Mouse (Mus musculus): ENCODE measurements around the gene Cfap44. TPM values are rescaled to one million over a fixed set of nuclear protein-coding genes. Genes with fewer than 3 reads are reported as not detected.

Cfap44 gene
- polyA plus RNA-seq, 1 experiment from 2014 or later: 4.2 TPM

DNA sequence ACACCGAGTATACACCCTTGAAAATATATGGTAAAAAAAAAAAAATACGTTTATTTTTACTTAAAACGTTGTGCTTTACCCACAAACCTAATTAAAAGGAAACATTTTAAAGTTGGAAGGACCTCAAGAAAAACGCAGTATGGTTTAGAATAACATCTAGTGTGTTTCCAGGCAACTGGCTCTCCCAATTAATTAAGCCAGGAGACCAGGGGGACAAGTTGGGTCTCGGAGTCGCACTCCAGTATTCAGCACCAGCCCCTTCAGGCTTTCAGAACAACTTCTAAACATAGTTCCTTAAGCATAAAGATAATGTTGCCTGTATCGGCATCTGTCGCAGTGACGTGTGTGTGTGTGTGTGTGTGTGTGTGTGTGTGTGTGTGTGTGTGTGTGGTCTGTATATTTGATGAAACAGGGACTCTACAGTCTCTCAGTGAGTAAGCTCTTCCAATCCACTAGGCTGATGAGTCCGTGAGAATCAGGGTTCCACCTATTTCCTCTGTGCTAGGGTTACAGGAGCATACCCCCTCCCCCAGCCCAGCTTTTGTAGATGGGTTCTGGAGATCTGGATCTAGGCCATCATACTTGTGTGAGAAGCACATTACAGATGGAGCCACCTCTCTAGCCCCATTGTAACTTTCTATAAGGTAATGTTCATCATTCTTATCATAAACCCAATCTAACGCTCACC lies 132.8 kb downstream of the Cfap44 start:
- Histone ChIP-seq H3K27ac (peak overlapping the region; percentile 65), H3K4me2 (replicated peaks) (peak overlapping the region; percentile 19), H3K4me1 (replicated peaks) (peaks cover 74% of the 10 kb centered on the region), H3K9ac (replicated peaks) (no peak overlapping the region), H3K4me3 (replicated peaks) (no peak overlapping the region), H3K27me3 (no peaks in the 10 kb centered on the region), H3K9me3 (no peaks in the 10 kb centered on the region), H3K36me3 (peaks cover 3% of the 10 kb centered on the region; the same call in 1 of the 2 replicates)
- ATAC-seq: no peak
- 43% methylated on average over 11 of the region's 11 CpGs for WGBS

DNA sequence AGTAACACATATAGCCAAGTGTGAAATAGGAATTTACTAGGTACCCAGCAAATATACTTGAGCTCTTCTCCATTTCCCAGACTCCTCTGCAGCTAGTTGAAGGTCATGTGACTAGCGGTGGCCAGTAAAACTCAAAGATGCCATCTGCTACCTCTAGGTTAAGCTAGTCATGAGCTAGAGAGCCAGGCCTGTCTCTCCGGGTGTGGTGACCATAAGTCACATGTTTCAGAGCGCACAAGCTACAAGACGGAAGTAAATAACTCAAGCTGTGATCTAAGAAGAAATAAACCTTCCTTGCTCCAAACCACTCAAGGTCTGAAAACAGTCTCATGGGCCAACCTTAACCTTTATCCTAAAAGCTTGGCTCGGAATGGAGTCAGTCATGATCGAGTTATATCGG lies 134.4 kb downstream of the Cfap44 start:
- H3K36me3 ChIP-seq: peaks cover 5% of the 10 kb centered on the region; the same call in 1 of the 2 replicates
- H3K27ac ChIP-seq: peak overlapping the region; percentile 89
- no peak overlapping the region for H3K9ac ChIP-seq (replicated peaks)
- no peak for ATAC-seq
- no peak overlapping the region for H3K4me3 ChIP-seq (replicated peaks)
- H3K4me2 ChIP-seq (replicated peaks): no peak overlapping the region
- H3K4me1 ChIP-seq (replicated peaks): peaks cover 87% of the 10 kb centered on the region
- WGBS: 83% methylated on average over 7 of the region's 7 CpGs
- no peaks in the 10 kb centered on the region for H3K27me3 ChIP-seq
- H3K9me3 ChIP-seq: no peaks in the 10 kb centered on the region

DNA sequence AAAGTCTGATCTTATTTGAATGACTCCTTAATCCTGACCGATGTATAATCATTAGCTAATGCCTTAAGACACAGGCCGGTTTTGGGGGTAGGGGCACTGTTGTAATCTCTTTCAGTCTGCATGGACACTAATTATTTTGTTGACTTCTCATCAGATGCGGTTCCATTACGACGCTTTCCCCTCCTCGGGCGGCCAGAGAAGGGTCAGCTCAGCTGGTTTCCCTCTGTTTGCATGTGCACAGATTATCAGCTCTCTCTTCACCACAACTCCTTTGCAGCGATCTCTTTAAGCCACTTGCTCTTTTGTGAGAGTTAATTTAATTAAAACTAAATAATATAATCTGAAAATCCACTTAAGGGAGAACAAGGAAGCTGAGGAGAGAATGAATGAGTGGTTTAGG lies 135.1 kb downstream of the Cfap44 start:
- ATAC-seq: peak; percentile 0; the same call in 1 of the 2 replicates
- Histone ChIP-seq H3K4me1 (replicated peaks) (peaks cover 91% of the 10 kb centered on the region), H3K4me2 (replicated peaks) (peak overlapping the region; percentile 45), H3K36me3 (peaks cover 5% of the 10 kb centered on the region; the same call in 1 of the 2 replicates), H3K4me3 (replicated peaks) (peak overlapping the region; percentile 33; the same call in 1 of the 2 replicates), H3K9ac (replicated peaks) (peak overlapping the region; percentile 55; the same call in 1 of the 2 replicates), H3K27ac (peak overlapping the region; percentile 89), H3K9me3 (no peaks in the 10 kb centered on the region), H3K27me3 (no peaks in the 10 kb centered on the region)
- WGBS: 2% methylated on average over 8 of the region's 8 CpGs

DNA sequence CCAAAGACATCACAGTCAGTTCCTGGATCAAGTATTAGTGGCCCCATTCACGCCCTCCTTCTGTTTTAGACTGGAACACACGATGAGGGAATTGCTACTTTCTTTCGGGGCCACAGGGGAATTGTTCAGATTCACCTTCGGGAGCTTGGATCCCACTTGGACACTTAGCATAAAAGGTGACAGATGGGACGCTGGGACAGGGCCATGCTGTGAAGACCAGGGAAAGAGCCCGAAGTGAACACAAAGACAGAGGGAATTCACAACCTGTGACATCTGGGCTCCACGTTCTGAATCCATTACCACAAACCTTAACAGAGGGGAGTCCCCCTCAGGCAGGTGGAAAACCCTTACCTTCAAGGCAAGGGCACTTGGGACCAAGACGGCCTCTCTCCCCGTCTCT lies 135.6 kb downstream of the Cfap44 start:
- peak overlapping the region; percentile 55 for H3K9ac ChIP-seq (replicated peaks)
- H3K4me2 ChIP-seq (replicated peaks): peak overlapping the region; percentile 45
- peaks cover 93% of the 10 kb centered on the region for H3K4me1 ChIP-seq (replicated peaks)
- H3K9me3 ChIP-seq: no peaks in the 10 kb centered on the region
- peaks cover 5% of the 10 kb centered on the region; the same call in 1 of the 2 replicates for H3K36me3 ChIP-seq
- H3K4me3 ChIP-seq (replicated peaks): peak overlapping the region; percentile 33
- peak; percentile 28 for ATAC-seq
- H3K27ac ChIP-seq: peak overlapping the region; percentile 89
- no peaks in the 10 kb centered on the region for H3K27me3 ChIP-seq
- under 1% methylated on average over 9 of the region's 9 CpGs for WGBS

DNA sequence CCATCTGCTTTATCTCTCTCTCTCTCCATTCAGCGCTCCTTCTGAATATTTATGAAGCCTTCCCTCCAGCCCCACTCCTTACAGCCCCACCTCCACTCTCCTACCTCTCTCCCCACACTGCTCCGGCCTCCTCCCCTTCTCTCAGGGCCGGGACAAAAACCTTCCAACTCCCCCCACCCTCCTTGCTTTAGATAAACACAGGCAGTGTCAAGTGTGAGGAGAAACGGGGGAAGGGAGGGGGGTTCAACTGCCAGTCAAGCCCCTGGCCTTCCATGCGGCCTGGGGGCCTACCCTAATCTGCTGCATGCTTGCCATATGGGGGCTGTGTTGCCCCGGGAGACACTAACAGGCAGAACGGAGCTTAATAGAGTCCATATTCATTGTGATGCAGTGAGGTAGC lies 136.2 kb downstream of the Cfap44 start:
- H3K4me1 ChIP-seq (replicated peaks): peaks cover 96% of the 10 kb centered on the region
- H3K36me3 ChIP-seq: peaks cover 5% of the 10 kb centered on the region; the same call in 1 of the 2 replicates
- no peaks in the 10 kb centered on the region for H3K9me3 ChIP-seq
- no peaks in the 10 kb centered on the region for H3K27me3 ChIP-seq
- peak overlapping the region; percentile 45 for H3K4me2 ChIP-seq (replicated peaks)
- ATAC-seq: peak; percentile 94
- H3K4me3 ChIP-seq (replicated peaks): peak overlapping the region; percentile 33
- H3K9ac ChIP-seq (replicated peaks): peak overlapping the region; percentile 55
- H3K27ac ChIP-seq: peak overlapping the region; percentile 89
- 0% methylated on average over 7 of the region's 7 CpGs for WGBS

DNA sequence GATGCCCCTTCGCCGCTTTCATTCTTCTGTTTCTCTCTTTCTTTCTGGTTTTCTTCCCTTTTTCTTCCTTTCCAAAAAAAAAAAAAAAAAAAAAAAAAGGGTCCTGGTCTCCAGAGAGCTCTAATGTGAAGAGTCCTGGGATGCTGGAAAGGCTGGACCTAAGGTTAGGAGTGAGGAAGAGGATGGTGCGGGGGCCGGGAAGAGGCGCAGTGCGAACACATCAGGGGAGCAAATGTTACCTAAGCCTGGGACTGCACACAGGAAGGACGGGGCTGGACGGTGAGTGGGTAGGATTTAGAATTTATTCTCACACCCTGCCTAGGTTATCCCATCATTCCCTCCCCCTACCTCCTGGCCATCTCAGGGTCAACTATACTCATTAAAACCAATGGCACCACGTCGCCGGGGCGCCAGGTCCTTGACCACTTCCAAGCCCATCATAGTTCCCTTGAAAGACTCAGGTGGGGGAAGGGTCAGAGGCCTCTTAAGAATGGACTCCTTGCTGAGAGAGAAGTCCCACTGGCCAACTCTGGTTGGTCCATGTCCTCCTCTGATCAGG lies 136.7 kb downstream of the Cfap44 start:
- Histone ChIP-seq H3K27me3 (no peaks in the 10 kb centered on the region), H3K36me3 (peaks cover 5% of the 10 kb centered on the region; the same call in 1 of the 2 replicates), H3K4me3 (replicated peaks) (peak overlapping the region; percentile 33), H3K27ac (peak overlapping the region; percentile 89), H3K4me1 (replicated peaks) (peaks cover 96% of the 10 kb centered on the region), H3K9me3 (no peaks in the 10 kb centered on the region), H3K4me2 (replicated peaks) (peak overlapping the region; percentile 45), H3K9ac (replicated peaks) (peak overlapping the region; percentile 55)
- WGBS: 4% methylated on average over 12 of the region's 12 CpGs
- peak; percentile 37 for ATAC-seq

Other genes with a start within 250 kb of the Cfap44 start
- gene Usf3, start 221.6 kb upstream of the Cfap44 start, polyA plus RNA-seq (2015; fragmentation: Nextera tagmentation; extraction: Ambion mirVana): 2.7 and 3.4 TPM in 2 replicates
- 3.3 and 3.5 TPM in 2 replicates for gene Sidt1, start 61.6 kb upstream of the Cfap44 start, polyA plus RNA-seq (2015; fragmentation: Nextera tagmentation; extraction: Ambion mirVana)
- 14.9 and 15.5 TPM in 2 replicates for gene Spice1, start 47.7 kb upstream of the Cfap44 start, polyA plus RNA-seq (2015; fragmentation: Nextera tagmentation; extraction: Ambion mirVana)
- 22.5 and 27.3 TPM in 2 replicates for gene Boc, start 164.1 kb downstream of the Cfap44 start, polyA plus RNA-seq (2015; fragmentation: Nextera tagmentation; extraction: Ambion mirVana)